Mouse (Mus musculus) R1 (cell line): ENCODE measurements at regions not wholly inside any gene's neighbourhood (a gene's known extent, or its start where the extent isn't known, plus 50 kb on each side); places are given as distances from the start of the nearest gene placed in this dataset.
"Not testable (repeated sequence)": the region's sequence is repeated elsewhere in the genome, so short reads cannot be mapped to it uniquely, and the experiment has no call there.

Source experiments
- DNase-seq: peaks from one replicate; pipeline ENCODE4 v3.0.0-alpha.2; 2018; ENCODE audit warnings: low read depth, low spot score

- peak; percentile 35 for DNase-seq
Measured at GRCm38 (mm10) chr8:60728339-60728738, 95.7 kb downstream of the Mfap3l start.

- DNase-seq: no peak
Measured at GRCm38 (mm10) chr8:60732545-60732944, 99.9 kb downstream of the Mfap3l start.

- peak; percentile 90 for DNase-seq
Measured at GRCm38 (mm10) chr8:60735961-60736360, 103.3 kb downstream of the Mfap3l start.

GRCm38 (mm10) chr8:60736401-60736800 lies 103.8 kb downstream of the Mfap3l start:
- peak; percentile 88 for DNase-seq

- DNase-seq: peak; percentile 97
Measured at GRCm38 (mm10) chr8:60736913-60737312, 104.3 kb downstream of the Mfap3l start.

GRCm38 (mm10) chr8:60737616-60738015 lies 105.0 kb downstream of the Mfap3l start:
- DNase-seq: peak; percentile 62

GRCm38 (mm10) chr8:60745877-60746276 lies 113.2 kb downstream of the Mfap3l start:
- DNase-seq: no peak

GRCm38 (mm10) chr8:60746486-60746885 lies 113.9 kb downstream of the Mfap3l start:
- no peak for DNase-seq

GRCm38 (mm10) chr8:60755704-60756415 lies 123.2 kb downstream of the Mfap3l start:
- no peak for DNase-seq

- no peak for DNase-seq
Measured at GRCm38 (mm10) chr8:60763959-60764358, 126.3 kb upstream of the Hpf1 start.

- DNase-seq: peak; percentile 85
Measured at GRCm38 (mm10) chr8:60773350-60773749, 116.9 kb upstream of the Hpf1 start.

GRCm38 (mm10) chr8:60776251-60776650 lies 114.0 kb upstream of the Hpf1 start:
- DNase-seq: not testable (repeated sequence)

- no peak for DNase-seq
Measured at GRCm38 (mm10) chr8:60785049-60785448, 105.2 kb upstream of the Hpf1 start.

GRCm38 (mm10) chr8:60790453-60790852 lies 99.8 kb upstream of the Hpf1 start:
- no peak for DNase-seq

- DNase-seq: no peak
Measured at GRCm38 (mm10) chr8:60792518-60792917, 97.7 kb upstream of the Hpf1 start.

GRCm38 (mm10) chr8:60804787-60805186 lies 85.4 kb upstream of the Hpf1 start:
- no peak for DNase-seq

- DNase-seq: no peak
Measured at GRCm38 (mm10) chr8:60806772-60807171, 83.4 kb upstream of the Hpf1 start.

GRCm38 (mm10) chr8:60809806-60810205 lies 80.4 kb upstream of the Hpf1 start:
- DNase-seq: no peak

- peak; percentile 35 for DNase-seq
Measured at GRCm38 (mm10) chr8:60810955-60811354, 79.3 kb upstream of the Hpf1 start.

- DNase-seq: no peak
Measured at GRCm38 (mm10) chr8:60825676-60826442, 64.4 kb upstream of the Hpf1 start.

- DNase-seq: no peak
Measured at GRCm38 (mm10) chr8:60827241-60827640, 63.0 kb upstream of the Hpf1 start.

- no peak for DNase-seq
Measured at GRCm38 (mm10) chr8:60829093-60829492, 61.1 kb upstream of the Hpf1 start.

GRCm38 (mm10) chr8:60830556-60830955 lies 59.7 kb upstream of the Hpf1 start:
- DNase-seq: no peak
